Mouse (Mus musculus) myocyte (in vitro differentiated cells): ENCODE data around the gene Ccm2.

Experiments
- E2F4 ChIP-seq: IDR thresholded peaks from one replicate; pipeline ENCODE4 v1.6.1; 2011; ENCODE audit warnings: mild to moderate bottlenecking, control low read depth, moderate library complexity; ENCODE audit not compliant: insufficient read depth
- MAX ChIP-seq: IDR thresholded peaks from one replicate; pipeline ENCODE4 v1.6.1; 2011; ENCODE audit warnings: low read depth, mild to moderate bottlenecking, control low read depth
- MYOD1 ChIP-seq, 3 experiments: IDR thresholded peaks; one replicate each; pipeline ENCODE4 v1.6.1; 2011; ENCODE audit warnings: control low read depth in 2 of 3, low read depth in 2 of 3, mild to moderate bottlenecking in 2 of 3, moderate library complexity in 1 of 3; ENCODE audit not compliant: insufficient read length in 2 of 3, control insufficient read depth in 1 of 3
- MYOG ChIP-seq, 3 experiments: IDR thresholded peaks; one replicate each; pipeline ENCODE4 v1.6.1; 2011; ENCODE audit warnings: control low read depth in 2 of 3, low read depth in 2 of 3, mild to moderate bottlenecking in 2 of 3; ENCODE audit not compliant: insufficient read length in 2 of 3, control insufficient read depth in 1 of 3, insufficient read depth in 1 of 3
- POLR2A ChIP-seq: IDR thresholded peaks from one replicate; pipeline ENCODE4 v1.6.1; 2011; ENCODE audit warnings: low read depth, mild to moderate bottlenecking, control low read depth, moderate library complexity; ENCODE audit not compliant: insufficient read length
- POLR2AphosphoS2 ChIP-seq: IDR thresholded peaks from one replicate; pipeline ENCODE4 v1.6.1; 2011; ENCODE audit warnings: low read depth, control low read depth; ENCODE audit not compliant: insufficient read length
- REST ChIP-seq: IDR thresholded peaks from one replicate; pipeline ENCODE4 v1.6.1; 2011; ENCODE audit warnings: mild to moderate bottlenecking, control low read depth, moderate library complexity; ENCODE audit not compliant: insufficient read depth, insufficient read length
- TCF12 ChIP-seq: IDR thresholded peaks from one replicate; pipeline ENCODE4 v1.6.1; 2011; ENCODE audit warnings: mild to moderate bottlenecking, control low read depth; ENCODE audit not compliant: poor library complexity, insufficient read depth, severe bottlenecking
- USF1 ChIP-seq: IDR thresholded peaks from one replicate; pipeline ENCODE4 v1.6.1; 2011; ENCODE audit warnings: low read depth, mild to moderate bottlenecking, control low read depth, moderate library complexity

DNA sequence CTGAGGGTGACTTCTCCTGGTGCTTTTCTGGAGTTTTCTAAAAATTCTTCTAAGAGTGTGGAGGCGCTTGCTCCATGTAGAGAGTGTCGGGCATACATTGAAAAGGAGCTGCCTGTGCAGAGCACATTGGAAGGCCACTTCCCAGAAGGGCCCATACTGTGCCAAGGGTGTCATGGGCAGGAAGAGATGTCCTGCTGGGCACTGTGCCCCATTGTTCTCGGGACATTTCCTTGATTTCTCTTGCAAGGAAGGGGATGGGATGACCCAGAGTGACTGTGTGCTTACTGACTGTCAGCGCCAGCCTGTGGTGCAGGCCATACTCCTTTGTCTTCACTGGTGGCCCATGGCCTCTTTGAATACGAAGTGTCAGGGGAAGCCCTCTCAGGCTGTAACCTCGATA lies 92.4 kb downstream of the Ccm2 start:
- TF ChIP-seq TCF12: no peak
- TF ChIP-seq POLR2A: no peak
- no peak for TF ChIP-seq MAX
- TF ChIP-seq E2F4: no peak
- TF ChIP-seq USF1: no peak
- no peak for TF ChIP-seq POLR2AphosphoS2
- TF ChIP-seq REST: no peak
- TF ChIP-seq MYOD1 (IDR thresholded peaks at IDR 0.05; ENCODE audit: control insufficient read depth in 1 of 3, insufficient read length in 2 of 3, low read depth in 2 of 3): no peak
- TF ChIP-seq MYOG (IDR thresholded peaks at IDR 0.05; ENCODE audit: control insufficient read depth in 1 of 3, insufficient read depth in 1 of 3, insufficient read length in 2 of 3, low read depth in 2 of 3): no peak
